Mouse (Mus musculus): ENCODE measurements around the gene Hormad1.
A peak's percentile ranks its signal among the peaks of the same experiment; 100 is the strongest.
"Not testable (repeated sequence)": the region's sequence is repeated elsewhere in the genome, so short reads cannot be mapped to it uniquely, and the experiment has no call there.

The Hormad1 gene

GRCm38 (mm10) chr3:95561826-95562225 is 2.3 kb downstream of the Hormad1 start:
- DNase-seq (ENCODE audit: low spot score) = no peak

GRCm38 (mm10) chr3:95569585-95569984 is 10.1 kb downstream of the Hormad1 start:
- DNase-seq (ENCODE audit: low spot score) = no peak

- no peak for DNase-seq (ENCODE audit: low spot score)
Measured at GRCm38 (mm10) chr3:95587754-95588603, 28.5 kb downstream of the Hormad1 start.

- DNase-seq (ENCODE audit: low spot score) = peak; percentile 83
Measured at GRCm38 (mm10) chr3:95588604-95589086, 29.2 kb downstream of the Hormad1 start, which contains the start of gene Golph3l. Golph3l (plus strand) TSS chr3:95588934.

GRCm38 (mm10) chr3:95598734-95599133 is 39.3 kb downstream of the Hormad1 start:
- DNase-seq (ENCODE audit: low spot score) = no peak

GRCm38 (mm10) chr3:95601287-95601686 is 41.8 kb downstream of the Hormad1 start:
- DNase-seq (ENCODE audit: low spot score) = no peak

- no peak for DNase-seq (ENCODE audit: low spot score)
Measured at GRCm38 (mm10) chr3:95606096-95606495, 46.6 kb downstream of the Hormad1 start.

GRCm38 (mm10) chr3:95609195-95609594 is 49.7 kb downstream of the Hormad1 start:
- no peak for DNase-seq (ENCODE audit: low spot score)

- DNase-seq (ENCODE audit: low spot score) = no peak
Measured at GRCm38 (mm10) chr3:95613996-95614395, 54.5 kb downstream of the Hormad1 start.

GRCm38 (mm10) chr3:95618511-95618910 is 59.0 kb downstream of the Hormad1 start:
- no peak for DNase-seq (ENCODE audit: low spot score)

- no peak for DNase-seq (ENCODE audit: low spot score)
Measured at GRCm38 (mm10) chr3:95621241-95621640, 61.8 kb downstream of the Hormad1 start.

GRCm38 (mm10) chr3:95622421-95622820 is 62.9 kb downstream of the Hormad1 start:
- DNase-seq (ENCODE audit: low spot score) = not testable (repeated sequence)

GRCm38 (mm10) chr3:95623551-95623950 is 64.1 kb downstream of the Hormad1 start:
- DNase-seq (ENCODE audit: low spot score) = no peak

- not testable (repeated sequence) for DNase-seq (ENCODE audit: low spot score)
Measured at GRCm38 (mm10) chr3:95623991-95624515, 64.6 kb downstream of the Hormad1 start.

GRCm38 (mm10) chr3:95624628-95625503 is 65.4 kb downstream of the Hormad1 start, which contains the start of gene Ensa:
Ensa (plus strand) TSS chr3:95624993.
- DNase-seq (ENCODE audit: low spot score) = peak; percentile 97

- no peak for DNase-seq (ENCODE audit: low spot score)
Measured at GRCm38 (mm10) chr3:95627763-95628162, 68.3 kb downstream of the Hormad1 start.

GRCm38 (mm10) chr3:95629755-95630154 is 70.3 kb downstream of the Hormad1 start:
- DNase-seq (ENCODE audit: low spot score) = no peak

GRCm38 (mm10) chr3:95630856-95631255 is 71.4 kb downstream of the Hormad1 start:
- no peak for DNase-seq (ENCODE audit: low spot score)

- DNase-seq (ENCODE audit: low spot score) = no peak
Measured at GRCm38 (mm10) chr3:95631304-95631703, 71.8 kb downstream of the Hormad1 start.

- DNase-seq (ENCODE audit: low spot score) = no peak
Measured at GRCm38 (mm10) chr3:95632648-95633588, 73.4 kb downstream of the Hormad1 start.

GRCm38 (mm10) chr3:95635636-95636035 is 76.2 kb downstream of the Hormad1 start:
- no peak for DNase-seq (ENCODE audit: low spot score)

Data from spleen, adult 12 weeks (tissue).